Mouse (Mus musculus): ENCODE measurements at regions not wholly inside any gene's neighbourhood (a gene's known extent, or its start where the extent isn't known, plus 50 kb on each side); places are given as distances from the start of the nearest gene placed in this dataset.

DNA sequence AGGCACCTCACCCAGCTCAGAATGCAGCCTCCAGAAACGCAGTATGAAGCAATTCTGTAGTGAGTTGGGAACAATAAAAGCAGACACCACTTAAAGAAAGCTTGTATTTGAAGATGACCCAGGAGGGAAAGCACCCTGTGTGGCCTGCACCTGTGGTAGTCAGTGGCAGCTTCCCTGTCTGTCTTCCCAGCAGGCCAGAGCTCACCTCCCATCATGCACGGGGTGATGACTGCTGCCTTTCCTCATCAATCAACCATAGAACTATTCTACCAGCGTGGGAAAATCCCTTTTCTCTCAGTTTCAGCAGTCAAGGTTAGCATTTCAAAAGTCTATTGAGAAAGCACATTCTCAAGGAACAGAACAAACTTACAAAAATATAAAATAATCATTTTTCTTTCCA is 160.0 kb downstream of the Cog6 start:
- no peak for TF ChIP-seq CTCF (conservative IDR thresholded peaks at IDR 0.05; ENCODE audit: low read length)
- no peak for TF ChIP-seq NANOG (IDR thresholded peaks at IDR 0.05; ENCODE audit: borderline replicate concordance, low read length)
- no peak for TF ChIP-seq POU5F1 (IDR thresholded peaks at IDR 0.05; ENCODE audit: borderline replicate concordance, low read length)
